Mouse (Mus musculus): ENCODE results near the gene 6330409D20Rik.

6330409D20Rik gene

GRCm38 (mm10) chr2:32740916-32741272, at the start of gene 6330409D20Rik:
TSS of gene 6330409D20Rik (minus strand) at chr2:32741016.
- no peak for DNase-seq

- no peak for DNase-seq
These were observed 47.8 kb upstream of the 6330409D20Rik start for GRCm38 (mm10) chr2:32788581-32788980.

DNA sequence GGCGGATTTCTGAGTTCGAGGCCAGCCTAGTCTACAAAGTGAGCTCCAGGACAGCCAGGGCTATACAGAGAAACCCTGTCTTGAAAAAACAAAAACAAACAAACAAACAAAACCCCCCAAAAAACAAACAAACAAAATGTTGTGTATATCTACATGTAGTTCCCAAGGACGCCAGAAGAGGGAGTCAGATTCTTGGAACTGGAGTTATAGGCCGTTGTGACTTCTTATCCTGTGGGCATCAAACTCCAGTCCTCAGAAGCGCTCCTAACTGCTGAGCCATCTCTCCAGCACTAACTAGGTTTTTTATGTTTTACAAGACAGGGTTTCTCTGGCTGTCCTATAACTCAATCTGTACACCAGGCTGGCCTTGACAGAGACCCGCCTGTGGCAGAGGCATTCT, 46.4 kb upstream of the 6330409D20Rik start:
- DNase-seq = peak; percentile 51

GRCm38 (mm10) chr2:32784048-32784681, 43.3 kb upstream of the 6330409D20Rik start, which contains the start of gene Cfap157:
TSS of gene Cfap157 (minus strand) at chr2:32784428.
- peak; percentile 64 for DNase-seq

DNA sequence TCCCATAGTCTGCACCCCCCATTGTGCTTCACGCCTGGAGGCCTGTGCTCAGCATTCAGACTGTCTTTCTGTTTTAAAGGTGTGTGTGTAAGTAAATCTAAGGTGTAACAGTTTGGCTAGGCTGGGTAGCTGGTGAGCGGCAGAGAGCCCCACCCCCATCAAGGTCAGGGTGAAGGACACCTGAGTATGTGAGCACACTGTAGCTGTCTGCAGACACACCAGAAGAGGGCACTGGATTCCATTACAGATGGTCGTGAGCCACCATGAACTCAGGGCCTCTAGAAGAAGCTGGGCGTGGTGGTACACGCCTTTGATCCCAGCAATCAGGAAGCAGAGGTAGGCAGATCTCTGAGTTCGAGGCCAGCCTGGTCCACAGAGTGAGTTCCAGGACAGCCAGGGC, 40.9 kb upstream of the 6330409D20Rik start:
- no peak for DNase-seq

- DNase-seq = no peak
These were observed 38.9 kb upstream of the 6330409D20Rik start for GRCm38 (mm10) chr2:32779714-32780113.

DNA sequence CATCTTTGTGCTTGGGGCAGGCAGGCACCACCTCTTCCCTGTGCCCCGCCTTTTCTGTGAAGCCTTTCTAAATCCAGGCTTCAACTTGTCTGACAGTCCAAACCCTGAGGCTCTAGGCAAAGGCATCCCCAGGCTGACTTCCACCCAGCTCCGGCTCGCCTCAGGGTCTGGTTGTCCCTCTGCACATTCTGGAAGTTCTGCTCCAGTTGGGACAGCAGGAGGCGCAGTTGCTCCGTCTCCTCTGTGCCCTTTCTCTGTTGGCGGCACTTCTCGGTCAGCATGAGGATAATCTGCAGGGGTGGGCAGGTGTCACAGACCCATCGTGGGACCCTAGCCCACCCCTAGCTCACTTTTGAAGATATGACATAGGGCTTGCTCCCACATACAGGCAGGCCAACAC, 38.3 kb upstream of the 6330409D20Rik start:
- peak; percentile 84 for DNase-seq

GRCm38 (mm10) chr2:32778081-32778480, 37.3 kb upstream of the 6330409D20Rik start:
- no peak for DNase-seq

DNA sequence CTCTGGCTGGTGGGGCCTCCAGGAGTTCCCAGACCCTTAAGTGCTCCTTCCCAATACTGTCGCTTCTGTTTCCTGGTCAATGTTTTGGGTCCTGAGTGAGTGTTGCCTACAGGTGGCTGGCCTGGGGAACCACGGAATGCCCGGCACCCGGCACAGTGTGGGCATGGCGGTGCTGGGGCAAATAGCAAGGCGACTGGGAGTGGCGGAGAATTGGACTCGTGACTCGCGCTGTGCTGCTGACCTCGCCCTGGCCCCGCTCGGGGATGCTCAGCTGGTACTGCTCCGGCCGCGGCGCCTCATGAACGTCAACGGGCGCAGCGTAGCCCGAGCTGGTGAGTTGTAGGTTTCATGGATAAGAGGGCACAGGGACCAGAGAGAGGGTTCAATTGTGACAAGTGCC, 35.4 kb upstream of the 6330409D20Rik start:
- no peak for DNase-seq

- DNase-seq = peak; percentile 99
These were observed 34.7 kb upstream of the 6330409D20Rik start, which contains the start of the genes Ttc16 and Ptrh1 for GRCm38 (mm10) chr2:32775359-32776074. TSS of gene Ttc16 (minus strand) at chr2:32775633. TSS of gene Ptrh1 (plus strand) at chr2:32775786.

DNA sequence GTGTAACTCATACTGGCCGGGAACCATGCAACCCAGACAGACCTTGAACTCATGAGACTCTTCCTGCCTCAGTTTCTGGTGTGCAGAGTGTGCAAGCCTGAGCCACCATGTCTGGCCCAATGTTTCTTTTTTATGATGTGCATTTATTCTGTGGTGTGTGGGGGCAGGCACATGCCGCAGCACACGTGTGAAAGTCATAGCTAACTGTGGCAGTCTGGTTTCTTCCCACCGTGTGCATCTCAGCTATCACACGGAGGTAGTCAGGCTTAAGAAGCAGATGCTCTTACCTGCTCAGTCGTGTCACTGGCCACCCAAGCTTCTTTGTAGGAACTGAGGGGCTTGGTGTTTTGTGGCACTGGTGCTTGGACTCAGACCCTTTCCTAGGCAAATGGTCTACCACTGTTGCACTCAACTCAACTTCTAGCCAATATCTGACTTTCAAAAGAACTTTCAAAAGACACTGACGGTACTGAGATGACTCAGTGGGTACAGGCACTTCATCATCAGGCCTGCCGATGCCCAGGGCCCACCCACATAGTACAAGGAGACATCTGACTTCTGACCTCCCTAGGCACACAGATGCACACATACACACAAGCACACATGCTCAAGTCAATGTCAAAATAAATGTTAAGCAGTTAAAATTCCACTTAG, 31.9 kb upstream of the 6330409D20Rik start:
- no peak for DNase-seq

GRCm38 (mm10) chr2:32771886-32772285, 31.1 kb upstream of the 6330409D20Rik start:
- DNase-seq = no peak

DNA sequence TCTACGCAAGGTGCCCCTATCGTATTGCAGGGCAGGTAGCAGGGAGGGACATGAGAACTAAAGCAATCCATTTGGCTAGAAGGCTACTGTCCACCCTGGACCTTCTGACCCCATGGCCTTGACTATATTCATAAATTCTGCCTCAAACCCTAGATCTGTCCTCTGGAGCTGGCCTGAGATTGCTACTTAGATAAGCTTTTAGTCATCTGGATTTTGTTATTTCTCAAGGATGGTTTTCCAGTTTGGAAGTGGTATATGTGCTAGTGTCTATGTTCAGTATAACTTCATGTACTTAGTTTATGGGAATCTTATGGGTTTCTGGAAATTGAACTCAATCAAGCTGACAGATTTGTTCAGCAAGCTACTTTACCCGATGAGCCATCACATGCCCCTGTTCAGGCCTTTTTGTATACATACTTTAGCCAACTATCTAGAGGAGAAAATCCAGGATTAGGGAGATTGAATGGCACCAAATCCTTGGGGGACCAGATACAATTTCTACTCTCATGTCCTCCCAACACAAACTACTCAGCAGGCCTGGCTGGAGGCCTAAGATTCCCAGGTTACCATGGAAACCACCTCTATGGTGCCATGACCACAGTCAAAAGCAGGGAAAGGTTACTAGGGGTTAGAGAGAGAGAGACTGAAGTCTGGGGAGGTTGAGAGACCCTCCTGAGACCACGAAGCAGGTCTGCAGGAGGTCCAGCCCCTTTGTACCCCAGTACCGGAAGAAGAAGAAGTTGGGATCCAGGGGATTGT, 28.7 kb upstream of the 6330409D20Rik start:
- no peak for DNase-seq

GRCm38 (mm10) chr2:32768661-32769285, 28.0 kb upstream of the 6330409D20Rik start:
- DNase-seq = peak; percentile 70

DNA sequence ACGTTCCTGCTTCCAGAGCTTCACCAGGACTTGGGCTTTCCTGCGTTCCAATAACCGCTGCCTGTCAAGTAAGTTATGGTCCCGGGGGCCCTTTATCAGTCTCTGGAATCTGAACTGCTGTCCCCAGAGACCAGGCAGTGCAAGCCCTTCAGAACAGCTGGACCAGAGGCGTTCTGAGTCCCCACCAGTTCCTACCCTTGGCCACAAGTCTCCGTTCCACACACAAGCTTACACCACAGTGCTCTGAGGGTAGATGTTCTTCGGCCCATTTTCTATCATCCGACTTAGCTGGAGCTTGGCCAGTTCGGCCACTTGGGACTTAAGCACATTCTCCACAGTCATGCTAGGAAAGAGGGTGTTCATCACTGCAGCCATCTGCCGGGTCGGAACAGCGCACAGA, 26.4 kb upstream of the 6330409D20Rik start:
- no peak for DNase-seq

DNA sequence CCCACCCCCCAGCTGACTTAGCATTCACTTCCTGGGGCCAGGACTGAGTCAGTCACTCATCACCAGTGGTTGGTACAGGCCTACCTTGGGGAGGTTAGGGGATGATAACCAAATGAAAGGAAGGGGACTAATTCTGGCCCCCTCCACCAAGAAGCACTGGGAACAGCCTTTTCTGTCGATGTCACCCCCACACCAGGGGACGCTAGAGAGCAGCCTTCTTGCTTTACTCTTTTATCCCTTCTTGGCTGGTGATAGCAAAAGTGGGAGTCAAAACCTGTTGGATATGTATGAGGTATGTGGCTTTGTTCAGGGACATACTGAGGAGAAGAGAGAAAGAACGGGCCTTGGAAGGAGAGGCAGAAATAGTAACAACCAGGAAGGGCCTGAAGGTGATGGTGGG, 22.5 kb upstream of the 6330409D20Rik start:
- DNase-seq = no peak

DNA sequence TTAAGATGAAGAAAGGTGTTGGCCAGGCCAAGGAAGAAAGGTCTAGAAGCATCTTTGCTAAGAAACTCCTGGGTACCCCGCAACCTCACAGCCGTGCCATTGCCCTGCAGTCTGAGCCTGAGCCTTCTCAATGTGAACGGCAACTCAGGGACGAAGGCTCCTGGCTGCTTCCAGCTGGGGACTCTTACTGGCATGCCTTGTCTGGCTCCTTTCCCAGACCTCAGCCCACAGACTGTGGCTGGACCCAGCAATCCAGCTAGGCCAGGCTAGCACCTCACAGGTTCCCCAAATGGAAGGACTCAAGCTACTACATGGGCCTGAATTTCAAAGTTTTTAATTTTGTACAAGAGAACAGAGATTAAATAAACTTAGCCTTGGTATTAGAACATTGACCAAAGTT, 21.0 kb upstream of the 6330409D20Rik start:
- no peak for DNase-seq

DNA sequence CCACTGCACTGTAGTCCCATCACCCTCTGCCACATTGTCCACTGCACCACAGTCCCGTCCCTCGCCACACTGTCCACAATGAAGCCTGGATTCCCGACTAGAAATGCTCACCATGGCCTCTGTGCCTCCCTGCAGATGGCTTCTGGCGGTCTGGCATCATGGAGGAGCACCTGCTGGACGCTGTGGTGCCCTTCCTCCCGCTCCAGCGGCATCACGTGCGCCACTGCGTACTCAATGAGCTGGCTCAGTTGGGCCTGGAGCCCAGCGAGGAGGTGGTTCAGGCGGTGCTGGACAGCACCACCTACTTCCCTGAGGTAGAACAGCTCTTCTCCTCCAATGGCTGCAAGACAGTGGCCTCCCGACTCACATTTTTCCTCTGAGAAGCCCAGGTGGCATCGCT, 20.5 kb upstream of the 6330409D20Rik start:
- no peak for DNase-seq

DNA sequence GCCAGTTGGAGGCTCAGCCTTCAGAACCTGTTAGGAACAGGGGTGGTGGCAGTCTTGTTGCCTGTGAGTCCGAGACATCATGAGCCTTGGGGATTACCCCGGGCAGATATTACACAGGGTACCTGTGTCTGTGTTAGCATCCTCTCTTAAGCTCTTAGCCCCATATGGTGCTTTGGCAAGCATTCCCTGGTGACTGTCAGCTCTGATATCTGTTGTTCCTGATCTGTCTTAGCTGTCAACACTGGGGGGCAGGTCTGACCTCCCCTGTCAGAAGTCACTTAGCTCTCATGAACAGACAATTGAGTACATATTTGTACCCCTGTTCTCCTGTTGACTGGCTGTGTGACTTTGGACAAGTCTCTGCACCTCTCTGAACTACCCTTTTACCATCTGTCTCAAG, 18.2 kb upstream of the 6330409D20Rik start:
- no peak for DNase-seq

DNA sequence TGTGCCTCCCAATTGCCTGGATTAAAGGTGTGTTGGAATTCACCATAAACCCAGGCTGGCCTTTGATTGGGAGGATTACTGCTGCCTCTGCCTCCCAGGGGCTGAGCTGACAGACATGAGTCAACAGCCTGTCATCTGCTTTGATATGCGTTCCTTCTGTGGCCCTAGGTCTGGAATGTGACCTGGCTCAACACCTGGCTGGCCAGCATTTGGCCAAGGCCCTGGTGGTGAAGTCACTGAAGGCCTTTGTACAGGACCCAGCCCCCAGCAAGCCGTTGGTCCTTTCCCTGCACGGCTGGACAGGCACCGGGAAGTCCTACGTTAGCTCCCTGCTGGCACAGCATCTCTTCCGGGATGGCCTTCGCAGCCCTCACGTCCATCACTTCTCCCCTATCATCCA, 17.7 kb upstream of the 6330409D20Rik start:
- no peak for DNase-seq

DNA sequence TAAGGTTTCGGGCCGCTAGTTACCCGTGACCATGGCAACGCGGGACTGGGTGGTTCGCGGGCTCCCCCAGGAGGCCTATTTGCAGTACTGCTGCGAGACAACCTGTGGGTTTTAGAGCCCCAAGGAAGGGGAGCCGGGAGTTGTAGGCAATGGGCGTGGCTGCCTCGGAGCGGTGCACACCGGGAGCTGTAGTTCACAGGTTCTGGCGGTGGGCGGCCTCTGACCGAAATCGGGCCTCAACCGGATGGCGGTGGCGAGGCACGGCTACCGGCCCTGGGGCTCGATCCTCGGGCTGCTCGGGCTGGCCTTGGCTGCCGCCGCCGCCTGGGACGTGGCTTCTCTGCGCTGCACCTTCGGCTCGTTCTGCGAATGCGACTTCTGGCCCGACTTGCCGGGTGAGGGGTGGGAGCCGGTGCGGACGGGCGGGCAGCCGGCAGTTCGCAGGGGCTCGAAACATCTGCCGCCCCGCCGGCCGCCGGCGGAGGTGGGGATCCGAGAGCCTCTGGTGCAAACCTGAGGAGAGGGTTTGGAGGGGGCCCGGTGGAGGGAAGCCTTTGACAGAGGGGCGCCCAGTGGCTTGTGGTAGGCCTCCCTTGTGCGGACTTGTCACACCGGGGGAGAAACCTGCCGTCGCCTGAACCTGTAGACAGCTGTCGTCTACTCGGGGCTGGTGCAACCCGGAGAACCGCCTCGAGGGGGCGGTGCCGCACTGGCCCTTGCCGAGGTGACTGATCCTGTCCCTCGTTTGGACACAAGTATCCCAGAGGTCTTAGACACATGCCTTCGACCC, 16.4 kb upstream of the 6330409D20Rik start, which contains the start of gene Tor2a:
Gene Tor2a, plus strand, starts transcription at position 179 of the 790 bp plus-strand sequence.
- DNase-seq = peak; percentile 99

- no peak for DNase-seq
These were observed 15.8 kb upstream of the 6330409D20Rik start for GRCm38 (mm10) chr2:32756674-32757055.
